ENCODE assay signal across 8 mouse cellular contexts in genomic region chr2:85048168-85048751, GRCm38 (mm10). TPM values are rescaled to one million over a fixed set of nuclear protein-coding genes. Genes with fewer than 3 reads are reported as not detected.
DNase-seq lines count a peak whose midpoint lies in the region; ATAC-seq and TF ChIP-seq lines count a peak whose summit lies in the region.

No protein-coding gene starts in this region.

- peaks cover 55% of the 10 kb centered on the region for H3K36me3 ChIP-seq in forebrain, embryonic 13.5 days (ENCODE audit: poor library complexity, severe bottlenecking)
- H3K36me3 ChIP-seq in liver, postnatal 0 days (replicated peaks; ENCODE audit: insufficient read depth, low read length): peaks cover 36% of the 10 kb centered on the region
- H3K36me3 ChIP-seq in neural tube, embryonic 13.5 days: peaks cover 60% of the 10 kb centered on the region

- H3K9me3 ChIP-seq in forebrain, embryonic 13.5 days (replicated peaks): no peaks in the 10 kb centered on the region
- H3K9me3 ChIP-seq in liver, postnatal 0 days (ENCODE audit: low read length): no peaks in the 10 kb centered on the region
- H3K9me3 ChIP-seq in neural tube, embryonic 13.5 days: no peaks in the 10 kb centered on the region

- peaks cover 40% of the 10 kb centered on the region for H3K4me1 ChIP-seq in forebrain, embryonic 13.5 days
- H3K4me1 ChIP-seq in liver, postnatal 0 days (ENCODE audit: insufficient read depth): peaks cover 25% of the 10 kb centered on the region
- peaks cover 39% of the 10 kb centered on the region for H3K4me1 ChIP-seq in neural tube, embryonic 13.5 days (replicated peaks)

- no peak for TF ChIP-seq EP300 in liver, postnatal 0 days (IDR thresholded peaks at IDR 0.05; ENCODE audit: low read depth)

- intact Hi-C loops in heart, postnatal 10 days (cut with DNase I): no loop called here

- H3K4me2 ChIP-seq in forebrain, embryonic 13.5 days: peak overlapping the region; percentile 69
- H3K4me2 ChIP-seq in liver, postnatal 0 days (ENCODE audit: low read depth, low read length): peak overlapping the region; percentile 93
- H3K4me2 ChIP-seq in neural tube, embryonic 13.5 days: peak overlapping the region; percentile 58

- peak; percentile 79 for ATAC-seq in forebrain, embryonic 13.5 days
- peak; percentile 8 for ATAC-seq in liver, postnatal 0 days
- peak; percentile 73 for ATAC-seq in neural tube, embryonic 13.5 days (ENCODE audit: low read depth)

- TF ChIP-seq CTCF in liver, postnatal 0 days (IDR thresholded peaks at IDR 0.05; ENCODE audit: low read depth): no peak

- H3K9ac ChIP-seq in forebrain, embryonic 13.5 days: peak overlapping the region; percentile 81
- peak overlapping the region; percentile 70 for H3K9ac ChIP-seq in liver, postnatal 0 days (replicated peaks)
- H3K9ac ChIP-seq in neural tube, embryonic 13.5 days: peak overlapping the region; percentile 85

- peak overlapping the region; percentile 94 for H3K27ac ChIP-seq in forebrain, embryonic 13.5 days
- peak overlapping the region; percentile 82 for H3K27ac ChIP-seq in liver, postnatal 0 days (ENCODE audit: low read depth)
- H3K27ac ChIP-seq in neural tube, embryonic 13.5 days (replicated peaks): peak overlapping the region; percentile 94

- under 1% methylated on average over 34 of the region's 44 CpGs for WGBS in forebrain, embryonic 13.5 days
- WGBS in liver, postnatal 0 days (ENCODE audit: insufficient replicate concordance): 3% methylated on average over 31 of the region's 44 CpGs
- WGBS in neural tube, embryonic 13.5 days: under 1% methylated on average over 15 of the region's 44 CpGs

- DNase-seq in CD8-positive naive resting alpha-beta T cell, adult 2 months (ENCODE audit: low read depth in 2 of 2, low spot score in 2 of 2): peak; percentile 41 to 54
- DNase-seq in c-Kit-positive CD71-positive TER-119-negative erythroid progenitor cells, embryonic 14.5 days (ENCODE audit: low read depth): peak; percentile 13
- DNase-seq in heart, postnatal 10 days: peak; percentile 83 to 84
- DNase-seq in kidney, postnatal 4 days: peak; percentile 81 to 88
- DNase-seq in liver, postnatal 0 days: no peak
- DNase-seq in testis, postnatal 14 days (ENCODE audit: low spot score): peak; percentile 73

- H3K27me3 ChIP-seq in forebrain, embryonic 13.5 days: no peaks in the 10 kb centered on the region
- H3K27me3 ChIP-seq in liver, postnatal 0 days (ENCODE audit: insufficient read depth, low read length): no peaks in the 10 kb centered on the region
- no peaks in the 10 kb centered on the region for H3K27me3 ChIP-seq in neural tube, embryonic 13.5 days

- H3K4me3 ChIP-seq in forebrain, embryonic 13.5 days: peak overlapping the region; percentile 67
- H3K4me3 ChIP-seq in liver, postnatal 0 days (ENCODE audit: low read depth, low read length): peak overlapping the region; percentile 77
- H3K4me3 ChIP-seq in neural tube, embryonic 13.5 days: peak overlapping the region; percentile 73

RNA-seq across cellular contexts. Expression of gene Tnks1bp1, which starts 0.4 kb away (rescaled TPM):
- polyA plus RNA-seq in forebrain, embryonic 13.5 days (2015; fragmentation: Nextera tagmentation; extraction: Ambion mirVana): 20.1 and 24.9 TPM in 2 replicates
- 100 to 1,000 TPM; 100 to 108 TPM for total RNA-seq in heart, postnatal 10 days (2021)
- 6.0 and 6.5 TPM in 2 replicates for polyA plus RNA-seq in liver, postnatal 0 days (2015; fragmentation: Nextera tagmentation; extraction: Ambion mirVana)
- 22.6 and 23.4 TPM in 2 replicates for polyA plus RNA-seq in neural tube, embryonic 13.5 days (2015; fragmentation: Nextera tagmentation; extraction: Ambion mirVana)

RNA-seq across cellular contexts. Expression of gene P2rx3, which starts 11.0 kb away (rescaled TPM):
- 0.79 and 0.90 TPM in 2 replicates for polyA plus RNA-seq in forebrain, embryonic 13.5 days (2015; fragmentation: Nextera tagmentation; extraction: Ambion mirVana)
- total RNA-seq in heart, postnatal 10 days (2021): under 1 TPM; 0.24 to 0.42 TPM
- polyA plus RNA-seq in liver, postnatal 0 days (2015; fragmentation: Nextera tagmentation; extraction: Ambion mirVana): 0.56 and 0.57 TPM in 2 replicates
- polyA plus RNA-seq in neural tube, embryonic 13.5 days (2015; fragmentation: Nextera tagmentation; extraction: Ambion mirVana): 65.1 and 76.0 TPM in 2 replicates

RNA-seq across cellular contexts. Expression of gene Ssrp1, which starts 11.2 kb away (rescaled TPM):
- 281 and 310 TPM in 2 replicates for polyA plus RNA-seq in forebrain, embryonic 13.5 days (2015; fragmentation: Nextera tagmentation; extraction: Ambion mirVana)
- 10 to 100 TPM; 68.5 to 69.0 TPM for total RNA-seq in heart, postnatal 10 days (2021)
- polyA plus RNA-seq in liver, postnatal 0 days (2015; fragmentation: Nextera tagmentation; extraction: Ambion mirVana): 69.8 and 80.8 TPM in 2 replicates
- polyA plus RNA-seq in neural tube, embryonic 13.5 days (2015; fragmentation: Nextera tagmentation; extraction: Ambion mirVana): 165 and 186 TPM in 2 replicates

Comparison
In these comparisons a context has a peak if more than half of its experiments do, and no peak if none do; other contexts are left out.
1. ATAC-seq: peak in every context shown above with its lines; median percentile 79 in forebrain, embryonic 13.5 days; 73 in neural tube, embryonic 13.5 days; 8 in liver, postnatal 0 days.
2. RNA of gene P2rx3, which starts 11.0 kb away (polyA plus RNA-seq): 65.1 to 76.0 TPM in neural tube, embryonic 13.5 days; 0.79 to 0.90 TPM in forebrain, embryonic 13.5 days and 0.56 to 0.57 TPM in liver, postnatal 0 days; every median in the first group is over 10 times any median in the second.
3. Peak in every context shown above with its lines, with median percentiles within 50 percentile points of each other: H3K27ac ChIP-seq, H3K4me2 ChIP-seq, H3K4me3 ChIP-seq and H3K9ac ChIP-seq.